Mouse (Mus musculus) heart, embryonic 14.5 days (tissue): ENCODE measurements around the gene Dohh. TPM values are rescaled to one million over a fixed set of nuclear protein-coding genes. Genes with fewer than 3 reads are reported as not detected.
A peak's percentile ranks its signal among the peaks of the same experiment; 100 is the strongest.

Source experiments
- ATAC-seq: fragments of 200-750 bp; cut with Nextera tagmentation; 2 replicates; pipeline ENCODE4 v1.8.0; 2017; ENCODE audit warnings: low read depth, moderate TSS enrichment; ENCODE audit not compliant: insufficient number of reproducible peaks, insufficient read depth, low FRiP score
- H3K27ac ChIP-seq, 2 experiments: fragments of 200-500 bp in 1 of 2; fragments of 300-500 bp in 1 of 2; sonication (generic) in 1 of 2; replicated peaks in 1 of 2; 2 replicates each; pipeline ENCODE4 v1.5.1; 2012 to 2014; ENCODE audit warnings: low read depth in 2 of 2, low read length in 2 of 2, control low read depth in 1 of 2, mild to moderate bottlenecking in 1 of 2, mixed read lengths in 1 of 2; ENCODE audit not compliant: control insufficient read depth in 1 of 2, insufficient read depth in 1 of 2
- H3K27me3 ChIP-seq: fragments of 300-500 bp; sonication (generic); 2 replicates; pipeline ENCODE4 v1.6.1; 2014; ENCODE audit warnings: mild to moderate bottlenecking, low read length, control low read depth; ENCODE audit not compliant: control insufficient read depth, insufficient read depth
- H3K36me3 ChIP-seq: fragments of 300-500 bp; sonication (generic); 2 replicates; pipeline ENCODE4 v1.6.1; 2014; ENCODE audit warnings: mild to moderate bottlenecking, control low read depth, low read length, mixed read lengths; ENCODE audit not compliant: control insufficient read depth, insufficient read depth
- H3K4me1 ChIP-seq, 2 experiments: fragments of 200-500 bp in 1 of 2; fragments of 300-500 bp in 1 of 2; sonication (generic) in 1 of 2; 2 replicates each; pipeline ENCODE4 v1.6.1; 2012 to 2014; ENCODE audit warnings: low read length in 2 of 2, control low read depth in 1 of 2, mixed read lengths in 1 of 2; ENCODE audit not compliant: control insufficient read depth in 2 of 2, insufficient read depth in 2 of 2
- H3K4me2 ChIP-seq: fragments of 300-500 bp; sonication (generic); 2 replicates; pipeline ENCODE4 v1.6.1; 2014; ENCODE audit warnings: mild to moderate bottlenecking, low read length
- H3K4me3 ChIP-seq, 2 experiments: fragments of 200-500 bp in 1 of 2; fragments of 300-500 bp in 1 of 2; sonication (generic) in 1 of 2; 2 replicates each; pipeline ENCODE4 v1.5.1; 2012 to 2014; ENCODE audit warnings: low read length in 2 of 2, mild to moderate bottlenecking in 2 of 2, control low read depth in 1 of 2, low read depth in 1 of 2, moderate library complexity in 1 of 2; ENCODE audit not compliant: control insufficient read depth in 1 of 2, insufficient read depth in 1 of 2
- H3K9ac ChIP-seq: fragments of 300-500 bp; sonication (generic); 2 replicates; pipeline ENCODE4 v1.6.1; 2014; ENCODE audit warnings: mild to moderate bottlenecking, low read length
- H3K9me3 ChIP-seq: fragments of 300-500 bp; sonication (generic); 2 replicates; pipeline ENCODE4 v1.6.1; 2016; ENCODE audit warnings: low read length, control low read depth; ENCODE audit not compliant: control insufficient read depth
- WGBS: fragments of 180-500 bp; shearing (Covaris S2); extraction: QIAGEN DNeasy Blood & Tissue Kit; methylation state at CpG from one replicate; pipeline ENCODE4 v1.1.7; 2014; 5-methylcytosine and 5-hydroxymethylcytosine counted together
- polyA plus RNA-seq: library from polyadenylated mRNA; unstranded; fragments of >200 nt; fragmentation: Nextera tagmentation; extraction: Ambion mirVana; gene quantifications from 2 replicates; pipeline ENCODE4 v1.2.1, GENCODE M21; 2014

Gene Dohh
- polyA plus RNA-seq, 1 experiment from 2014 or later, result 53.5 TPM

DNA sequence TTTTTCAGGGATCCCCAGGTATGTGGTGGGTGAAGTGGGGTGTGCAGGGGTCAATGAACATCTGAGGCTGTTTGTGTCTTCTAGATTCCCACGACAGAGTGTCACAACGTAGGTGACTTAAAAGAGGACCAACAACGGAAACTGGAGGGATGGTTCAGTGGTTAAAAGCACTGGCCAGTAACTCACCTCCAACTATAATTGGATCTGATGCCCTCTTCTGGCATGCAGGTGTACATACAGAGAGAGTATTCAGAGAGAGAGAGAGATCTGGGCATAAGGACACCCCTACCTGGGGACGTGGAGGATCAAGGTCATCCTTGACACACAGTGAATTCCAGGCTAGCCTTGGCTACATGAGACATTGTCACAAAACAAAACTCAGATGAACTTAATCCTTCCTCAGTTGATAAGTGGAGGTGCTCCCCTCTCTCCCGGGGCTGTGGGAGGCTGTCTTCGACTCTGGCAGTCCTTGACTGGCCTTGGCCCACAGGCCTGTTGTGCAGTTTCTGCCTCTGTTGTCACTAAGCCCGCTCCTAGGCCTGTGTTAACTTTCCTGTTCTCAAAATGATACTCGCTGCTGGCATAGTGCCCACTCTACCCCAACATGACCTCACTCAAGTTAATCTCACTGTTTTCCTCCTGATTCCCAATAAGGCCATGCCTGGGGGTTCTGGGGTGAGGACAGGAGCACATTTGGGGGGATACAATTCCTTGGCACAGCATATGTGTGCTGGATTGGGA lies 39.6 kb upstream of the Dohh start:
- Histone ChIP-seq H3K27me3 (peaks cover 19% of the 10 kb centered on the region), H3K27ac (no peak overlapping the region; a peak in 1 of 4 replicates), H3K4me1 (peaks cover 17 to 26% of the 10 kb centered on the region in 2 experiments), H3K9me3 (no peaks in the 10 kb centered on the region), H3K36me3 (peaks cover 34% of the 10 kb centered on the region), H3K4me3 (no peak overlapping the region), H3K9ac (no peak overlapping the region), H3K4me2 (no peak overlapping the region)
- no peak for ATAC-seq
- WGBS, result 35% methylated on average over 8 of the region's 8 CpGs

DNA sequence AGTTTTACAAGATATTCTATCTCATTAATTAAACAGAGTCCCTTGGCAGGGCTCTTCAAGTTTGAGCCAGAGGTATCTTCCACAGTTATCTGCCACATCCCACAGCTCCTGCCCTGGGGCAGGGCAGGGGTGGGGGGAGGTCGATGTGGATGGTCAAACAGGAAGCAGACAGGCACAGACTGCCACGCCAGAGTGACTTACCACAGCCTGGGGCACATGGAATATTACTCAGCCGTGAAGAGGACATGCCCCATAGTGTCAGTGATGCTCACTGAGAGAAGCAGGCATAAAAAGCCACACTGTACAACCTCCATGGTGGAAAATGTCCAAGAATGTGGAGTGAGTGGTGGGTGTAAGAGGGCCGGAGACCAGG lies 39.1 kb upstream of the Dohh start:
- H3K4me1 ChIP-seq, result peaks cover 17 to 26% of the 10 kb centered on the region in 2 experiments

DNA sequence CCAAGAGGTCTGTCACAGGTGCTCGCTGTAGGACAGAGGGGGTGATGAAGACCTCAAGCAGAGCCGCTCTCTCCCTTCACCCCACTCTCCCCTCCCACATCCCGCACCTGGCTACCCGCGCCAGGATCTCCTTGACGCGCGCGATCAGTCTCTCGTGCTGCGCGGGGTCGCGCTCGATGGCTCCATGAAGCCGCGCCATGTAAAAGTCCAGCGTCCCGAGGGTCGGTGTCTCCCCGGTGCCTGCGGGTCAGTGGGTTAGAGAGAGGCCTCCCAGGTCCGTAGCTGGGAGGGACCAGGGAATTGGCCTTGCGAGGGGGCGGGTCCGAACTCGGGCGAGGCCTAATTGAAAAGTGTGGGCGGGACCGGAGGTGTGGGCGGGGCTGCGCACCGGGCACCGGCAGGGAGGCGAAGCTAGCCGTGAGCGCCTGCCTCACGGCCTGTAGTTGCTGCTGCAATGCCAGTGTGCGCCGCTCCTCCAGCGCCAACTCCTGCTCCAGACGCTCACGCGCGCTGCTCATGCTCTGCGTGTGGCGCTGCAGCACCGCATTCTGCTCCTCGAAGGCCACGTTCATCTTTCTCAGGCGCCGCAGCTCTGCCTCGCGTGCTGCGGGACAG lies 37.7 kb upstream of the Dohh start:
- peaks cover 17 to 28% of the 10 kb centered on the region in 2 experiments for H3K4me1 ChIP-seq
- 17% methylated on average over 55 of the region's 55 CpGs for WGBS
- no peak for ATAC-seq
- H3K27me3 ChIP-seq, result peaks cover 19% of the 10 kb centered on the region
- H3K9me3 ChIP-seq, result no peaks in the 10 kb centered on the region
- peaks cover 34% of the 10 kb centered on the region for H3K36me3 ChIP-seq
- H3K4me2 ChIP-seq, result peak overlapping the region; percentile 49
- peak overlapping the region; percentile 4 to 10; a peak in 2 of 4 replicates for H3K4me3 ChIP-seq
- H3K9ac ChIP-seq, result peak overlapping the region; percentile 7; the same call in 1 of the 2 replicates
- H3K27ac ChIP-seq, result no peak overlapping the region

More for the DNA sequence above, 39.1 kb upstream of the Dohh start:
- Histone ChIP-seq H3K4me3 (no peak overlapping the region), H3K9me3 (no peaks in the 10 kb centered on the region), H3K27ac (no peak overlapping the region), H3K27me3 (peaks cover 19% of the 10 kb centered on the region), H3K9ac (no peak overlapping the region), H3K4me2 (no peak overlapping the region), H3K36me3 (peaks cover 34% of the 10 kb centered on the region)
- ATAC-seq, result no peak
- WGBS, result 80% methylated on average over 4 of the region's 4 CpGs

DNA sequence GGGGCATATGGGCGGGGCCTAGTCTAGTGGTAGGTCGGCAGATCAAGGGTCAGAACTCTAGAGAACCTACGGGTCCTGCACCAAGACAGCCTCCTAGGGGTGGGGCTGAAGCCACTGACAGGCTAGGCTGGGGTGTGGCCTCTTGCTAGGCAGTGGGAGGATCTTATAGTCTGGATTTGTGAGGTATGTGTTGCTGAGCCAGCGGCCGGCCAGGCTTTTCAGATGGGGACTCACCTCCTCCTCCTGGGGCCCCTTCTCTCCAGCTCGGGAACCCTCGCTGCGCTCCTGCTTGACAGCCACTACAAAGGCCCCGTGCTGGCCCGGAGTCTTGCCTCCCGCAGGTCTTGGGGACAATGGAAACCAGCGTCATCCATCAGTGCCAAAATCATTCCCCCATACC lies 35.1 kb upstream of the Dohh start:
- H3K4me2 ChIP-seq, result peak overlapping the region; percentile 98
- H3K4me1 ChIP-seq, result peaks cover 17 to 28% of the 10 kb centered on the region in 2 experiments
- H3K27me3 ChIP-seq, result no peaks in the 10 kb centered on the region
- peak overlapping the region; percentile 96 for H3K9ac ChIP-seq
- no peak for ATAC-seq
- H3K9me3 ChIP-seq, result no peaks in the 10 kb centered on the region
- peak overlapping the region; percentile 66 to 85 for H3K4me3 ChIP-seq
- peak overlapping the region in 1 of 2 experiments; percentile 84; a peak in 2 of 4 replicates for H3K27ac ChIP-seq
- 6% methylated on average over 11 of the region's 12 CpGs for WGBS
- peaks cover 34% of the 10 kb centered on the region for H3K36me3 ChIP-seq

DNA sequence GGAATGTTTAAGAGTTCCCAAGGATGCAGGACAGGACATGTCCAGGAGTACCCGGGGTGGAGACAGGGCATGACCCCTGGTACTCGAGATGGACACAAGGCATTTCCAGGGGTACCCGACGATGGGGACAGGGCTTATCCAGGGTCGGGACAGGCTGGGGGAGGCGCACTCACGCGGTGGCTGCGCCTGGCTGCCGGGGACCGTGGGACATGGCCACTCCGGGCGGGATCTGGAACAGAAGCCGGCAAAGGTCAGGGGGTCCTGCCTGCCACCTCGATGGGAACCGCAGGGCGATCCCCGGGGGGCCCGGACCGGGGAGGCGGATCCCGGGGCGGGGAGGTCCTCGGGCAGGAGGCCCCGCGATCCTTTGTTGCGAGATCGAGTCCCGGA lies 34.3 kb upstream of the Dohh start:
- Histone ChIP-seq H3K36me3 (peaks cover 34% of the 10 kb centered on the region), H3K9ac (peak overlapping the region; percentile 96), H3K4me2 (peak overlapping the region; percentile 98), H3K4me3 (peak overlapping the region; percentile 66 to 85), H3K27me3 (no peaks in the 10 kb centered on the region), H3K27ac (peak overlapping the region; percentile 19 to 84), H3K4me1 (peaks cover 17 to 28% of the 10 kb centered on the region in 2 experiments), H3K9me3 (no peaks in the 10 kb centered on the region)
- WGBS, result under 1% methylated on average over 26 of the region's 29 CpGs
- 0 out of 2 replicates have a peak, but pooled peaks have one; percentile 6 for ATAC-seq

DNA sequence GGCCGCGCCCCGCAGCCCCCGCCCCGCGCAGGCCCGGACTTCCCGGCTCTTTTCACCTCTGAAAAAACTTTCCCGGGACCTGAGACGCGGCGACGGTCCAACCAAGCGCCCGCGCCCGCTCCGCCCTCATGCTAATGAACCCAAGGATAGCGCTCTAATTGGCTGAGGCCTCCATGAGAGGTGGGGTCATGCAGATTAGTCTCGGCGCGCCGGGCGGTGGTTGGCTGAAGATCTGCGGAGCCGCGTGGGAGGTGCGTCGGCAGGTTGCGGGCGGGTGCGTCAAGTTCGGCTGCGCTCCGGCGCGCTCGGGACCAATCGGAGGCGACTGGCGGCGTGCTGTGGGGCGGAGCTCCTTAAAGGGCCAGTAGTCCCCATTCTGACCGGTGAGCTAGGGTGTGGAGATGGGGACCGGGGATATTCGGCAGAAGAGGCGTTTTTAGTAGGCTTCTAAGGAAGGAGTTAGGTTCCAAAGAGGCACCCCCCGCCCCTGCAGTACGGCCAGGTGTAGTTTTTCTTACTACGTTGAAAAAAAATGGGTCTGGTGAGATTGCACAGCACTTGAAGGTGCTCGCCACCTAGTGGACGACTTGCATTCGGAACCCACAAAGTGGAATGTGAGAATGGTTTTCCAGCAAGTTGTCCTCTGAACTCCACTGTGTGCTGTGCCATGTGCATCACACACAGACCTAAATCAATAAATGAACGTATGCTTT lies 33.7 kb upstream of the Dohh start, which contains the start of gene Hmg20b:
Hmg20b (minus strand) TSS at position 130 of the 713 bp plus-strand sequence.
- H3K9ac ChIP-seq, result peak within 1 kb of the TSS; percentile 96
- H3K4me1 ChIP-seq, result peaks cover 17 to 28% of the 10 kb centered on the region in 2 experiments
- H3K27ac ChIP-seq, result peak within 1 kb of the TSS; percentile 52 to 84
- ATAC-seq, result peak; percentile 93
- peak within 1 kb of the TSS; percentile 67 to 85 for H3K4me3 ChIP-seq
- under 1% methylated on average over 54 of the region's 54 CpGs for WGBS
- no peaks in the 10 kb centered on the region for H3K9me3 ChIP-seq
- H3K4me2 ChIP-seq, result peak within 1 kb of the TSS; percentile 98
- peaks cover 31% of the 10 kb centered on the region for H3K36me3 ChIP-seq
- no peaks in the 10 kb centered on the region for H3K27me3 ChIP-seq

DNA sequence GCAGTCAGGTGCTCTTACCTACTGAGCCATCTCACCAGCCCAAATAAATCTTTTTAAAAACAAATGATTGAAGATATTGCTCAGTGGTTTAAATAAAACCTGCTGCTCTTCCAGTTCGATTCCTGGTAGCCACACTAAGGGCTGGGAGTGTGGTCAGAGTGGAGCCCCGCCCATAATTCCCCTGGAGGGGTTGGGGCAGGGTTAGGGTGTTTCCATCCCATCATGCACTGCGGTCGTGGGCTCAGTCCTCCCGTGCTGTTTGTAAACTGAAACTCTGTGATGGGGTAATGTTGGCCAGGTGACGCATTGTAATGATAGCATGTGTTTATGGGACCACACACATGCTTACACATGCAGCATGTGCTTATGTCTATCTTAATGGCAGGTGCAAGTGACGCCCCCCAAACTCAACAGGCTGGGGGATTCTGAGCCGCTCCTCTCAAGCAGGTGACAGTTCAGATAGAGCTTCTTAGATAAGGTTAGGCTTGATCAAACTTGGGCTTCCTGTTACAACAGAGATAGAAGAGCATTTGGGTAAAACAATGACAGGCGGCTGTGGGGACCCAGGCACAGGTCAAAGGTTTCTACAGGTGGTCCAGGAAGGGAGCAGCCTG lies 32.4 kb upstream of the Dohh start:
- ATAC-seq, result no peak
- Histone ChIP-seq H3K27me3 (no peaks in the 10 kb centered on the region), H3K9ac (no peak overlapping the region), H3K4me2 (no peak overlapping the region), H3K9me3 (no peaks in the 10 kb centered on the region), H3K4me1 (peaks cover 14 to 31% of the 10 kb centered on the region in 2 experiments), H3K4me3 (no peak overlapping the region), H3K27ac (no peak overlapping the region), H3K36me3 (peaks cover 19% of the 10 kb centered on the region)
- whole genome bisulfite sequencing, result 22% methylated on average over 9 of the region's 9 CpGs
